Mouse (Mus musculus) B cell, adult 67 days (primary cell): Measurements from ENCODE around the gene Tmem242. TPM values are rescaled to one million over a fixed set of nuclear protein-coding genes. Genes with fewer than 3 reads are reported as not detected.

ENCODE experiments used
- total RNA-seq, 2 experiments: library from RNA; stranded (reverse); gene quantifications; 4 replicates each; pipeline ENCODE4 v1.2.4; 2023

The Tmem242 gene
- total RNA-seq, result 10 to 100 TPM; 33.7 to 44.4 TPM

GRCm38 (mm10) chr17:5440159-5440971, at the start of gene Tmem242:
TSS of gene Tmem242 (minus strand) at chr17:5440259.

GRCm38 (mm10) chr17:5418545-5418944, 21.5 kb downstream of the Tmem242 start, which contains the start of gene Ldhal6b:
TSS of gene Ldhal6b (minus strand) at chr17:5418767.

Other genes starting within 250 kb of the Tmem242 start
- 1 to 10 TPM; 1.2 to 4.1 TPM for gene Ldhal6b, start 21.5 kb downstream of the Tmem242 start, total RNA-seq
- 10 to 100 TPM; 13.0 to 16.1 TPM for gene Zdhhc14, start 52.3 kb upstream of the Tmem242 start, total RNA-seq